In genomic region chr4:138039275-138039651, GRCm38 (mm10) we compare ENCODE assay signal across 12 mouse cellular contexts. TPM values are rescaled to one million over a fixed set of nuclear protein-coding genes. Genes with fewer than 3 reads are reported as not detected.
DNase-seq lines count a peak whose midpoint lies in the region; ATAC-seq lines count a peak whose summit lies in the region.
"Had no signal": no experiment of that assay in that cellular context is flagged by ENCODE, and none has a peak within 500 bp of the region (broad histone marks: within the 10 kb centered on the region; RNA-seq: fewer than 3 reads in every experiment).

No protein-coding gene starts in this region.

- ATAC-seq in embryonic facial prominence, embryonic 12.5 days (ENCODE audit: insufficient number of reproducible peaks, insufficient read depth, low FRiP score, low TSS enrichment): 0 out of 2 replicates have a peak, but pooled peaks have one; percentile 47
- ATAC-seq in midbrain, embryonic 11.5 days (ENCODE audit: low FRiP score): no peak
- ATAC-seq in midbrain, embryonic 16.5 days: no peak

- DNase-seq in embryonic facial prominence, embryonic 10.5 days (ENCODE audit: low spot score): no peak
- DNase-seq in kidney, adult 18-20 months: peak; percentile 26
- no peak for DNase-seq in kidney, adult 11 months
- peak; percentile 26 for DNase-seq in midbrain, embryonic 11.5 days (ENCODE audit: low spot score, missing footprints)
- peak; percentile 59 for DNase-seq in skeletal muscle tissue, adult 2 months (ENCODE audit: low read depth, low spot score)
- no peak for DNase-seq in ovary, postnatal 14 days (ENCODE audit: low spot score)
- DNase-seq: heart, postnatal 36 days; right cerebral cortex, postnatal 25 days had no signal

- no peak overlapping the region for H3K4me2 ChIP-seq in embryonic facial prominence, embryonic 12.5 days (replicated peaks)
- H3K4me2 ChIP-seq in midbrain, embryonic 11.5 days: no peak overlapping the region
- no peak overlapping the region for H3K4me2 ChIP-seq in midbrain, embryonic 16.5 days (ENCODE audit: low read length)
- H3K4me2 ChIP-seq: limb, embryonic 12.5 days; neural tube, embryonic 12.5 days had no signal

- H3K9me3 ChIP-seq in embryonic facial prominence, embryonic 12.5 days: no peaks in the 10 kb centered on the region
- no peaks in the 10 kb centered on the region for H3K9me3 ChIP-seq in embryonic facial prominence, embryonic 10.5 days
- H3K9me3 ChIP-seq in midbrain, embryonic 11.5 days (ENCODE audit: control insufficient read depth, low read length): no peaks in the 10 kb centered on the region
- no peaks in the 10 kb centered on the region for H3K9me3 ChIP-seq in midbrain, embryonic 16.5 days (replicated peaks; ENCODE audit: control insufficient read depth, low read length, poor library complexity, severe bottlenecking)
- H3K9me3 ChIP-seq: limb, embryonic 12.5 days; neural tube, embryonic 12.5 days had no signal

- H3K36me3 ChIP-seq in embryonic facial prominence, embryonic 12.5 days: peaks cover 31% of the 10 kb centered on the region
- H3K36me3 ChIP-seq in embryonic facial prominence, embryonic 10.5 days (replicated peaks): peaks cover 85% of the 10 kb centered on the region
- no peaks in the 10 kb centered on the region for H3K36me3 ChIP-seq in midbrain, embryonic 11.5 days (ENCODE audit: control insufficient read depth, insufficient read depth, low read length)
- H3K36me3 ChIP-seq in midbrain, embryonic 16.5 days (ENCODE audit: control insufficient read depth, insufficient read depth, low read length): no peaks in the 10 kb centered on the region

- H3K9ac ChIP-seq in embryonic facial prominence, embryonic 12.5 days: no peak overlapping the region
- no peak overlapping the region for H3K9ac ChIP-seq in midbrain, embryonic 11.5 days (ENCODE audit: low read length)
- no peak overlapping the region for H3K9ac ChIP-seq in midbrain, embryonic 16.5 days (ENCODE audit: low read depth, low read length)
- H3K9ac ChIP-seq: limb, embryonic 12.5 days; neural tube, embryonic 12.5 days had no signal

- no peak overlapping the region for H3K27ac ChIP-seq in embryonic facial prominence, embryonic 12.5 days
- H3K27ac ChIP-seq in embryonic facial prominence, embryonic 10.5 days (replicated peaks): no peak overlapping the region
- H3K27ac ChIP-seq in midbrain, embryonic 11.5 days (ENCODE audit: low read depth, low read length): no peak overlapping the region
- H3K27ac ChIP-seq in midbrain, embryonic 16.5 days (ENCODE audit: low read length): no peak overlapping the region
- H3K27ac ChIP-seq: neural tube, embryonic 12.5 days had no signal

- no peaks in the 10 kb centered on the region for H3K27me3 ChIP-seq in embryonic facial prominence, embryonic 12.5 days
- no peaks in the 10 kb centered on the region for H3K27me3 ChIP-seq in embryonic facial prominence, embryonic 10.5 days (replicated peaks; ENCODE audit: low read depth, poor library complexity, severe bottlenecking)
- H3K27me3 ChIP-seq in midbrain, embryonic 11.5 days (ENCODE audit: control insufficient read depth, insufficient read depth, low read length): no peaks in the 10 kb centered on the region
- H3K27me3 ChIP-seq in midbrain, embryonic 16.5 days (ENCODE audit: control insufficient read depth, insufficient read depth, low read depth, low read length): no peaks in the 10 kb centered on the region
- H3K27me3 ChIP-seq: limb, embryonic 12.5 days; neural tube, embryonic 12.5 days had no signal

- WGBS in embryonic facial prominence, embryonic 12.5 days: 89% methylated on average over 9 of the region's 9 CpGs
- WGBS in embryonic facial prominence, embryonic 10.5 days: 88% methylated on average over 9 of the region's 9 CpGs
- 95% methylated on average over 9 of the region's 9 CpGs for WGBS in midbrain, embryonic 11.5 days
- WGBS in midbrain, embryonic 16.5 days: 82% methylated on average over 9 of the region's 9 CpGs

- peaks cover 25% of the 10 kb centered on the region for H3K4me1 ChIP-seq in embryonic facial prominence, embryonic 12.5 days
- H3K4me1 ChIP-seq in embryonic facial prominence, embryonic 10.5 days: peaks cover 32% of the 10 kb centered on the region
- peaks cover 10% of the 10 kb centered on the region for H3K4me1 ChIP-seq in midbrain, embryonic 11.5 days (ENCODE audit: control insufficient read depth, insufficient read depth, low read length)
- H3K4me1 ChIP-seq in midbrain, embryonic 16.5 days (ENCODE audit: control insufficient read depth, insufficient read depth, low read length): peaks cover 18% of the 10 kb centered on the region

- no peak overlapping the region for H3K4me3 ChIP-seq in embryonic facial prominence, embryonic 12.5 days
- H3K4me3 ChIP-seq in embryonic facial prominence, embryonic 10.5 days: no peak overlapping the region
- H3K4me3 ChIP-seq in midbrain, embryonic 11.5 days (ENCODE audit: low read depth, low read length): no peak overlapping the region
- H3K4me3 ChIP-seq in midbrain, embryonic 16.5 days (ENCODE audit: low read depth, low read length): no peak overlapping the region
- H3K4me3 ChIP-seq: limb, embryonic 12.5 days; neural tube, embryonic 12.5 days had no signal

RNA-seq across cellular contexts. Expression of gene Eif4g3, which starts 46.4 kb away (rescaled TPM):
- polyA plus RNA-seq in embryonic facial prominence, embryonic 12.5 days (2016; fragmentation: Nextera tagmentation; extraction: Ambion mirVana): 46.3 and 49.7 TPM in 2 replicates
- polyA plus RNA-seq in embryonic facial prominence, embryonic 10.5 days (2016; fragmentation: Nextera tagmentation; extraction: Ambion mirVana): 39.7 and 41.9 TPM in 2 replicates
- 39.5 and 41.9 TPM in 2 replicates for polyA plus RNA-seq in midbrain, embryonic 11.5 days (2014; fragmentation: Nextera tagmentation; extraction: Ambion mirVana)
- polyA plus RNA-seq in midbrain, embryonic 16.5 days (2015; fragmentation: Nextera tagmentation; extraction: Ambion mirVana): 48.7 and 54.1 TPM in 2 replicates

Comparison
In these comparisons a context has a peak if more than half of its experiments do, and no peak if none do; other contexts are left out.
1. DNase-seq: peak in kidney, adult 18-20 months (single experiment), midbrain, embryonic 11.5 days (single experiment) and skeletal muscle tissue, adult 2 months (single experiment); none in embryonic facial prominence, embryonic 10.5 days (single experiment), kidney, adult 11 months (single experiment) and ovary, postnatal 14 days (single experiment).